Mouse (Mus musculus) mouse trophoblast stem cell (cell line): ENCODE measurements around the gene Dbh.

Experiments used
- in situ Hi-C, 2 experiments: fragments of 300-500 bp; cut with MseI, MboI; formaldehyde crosslinking; loops; 2 replicates in 1 of 2; 3 replicates in 1 of 2; pipeline ENCODE4 v1.15.1; 2025

The Dbh gene

DNA sequence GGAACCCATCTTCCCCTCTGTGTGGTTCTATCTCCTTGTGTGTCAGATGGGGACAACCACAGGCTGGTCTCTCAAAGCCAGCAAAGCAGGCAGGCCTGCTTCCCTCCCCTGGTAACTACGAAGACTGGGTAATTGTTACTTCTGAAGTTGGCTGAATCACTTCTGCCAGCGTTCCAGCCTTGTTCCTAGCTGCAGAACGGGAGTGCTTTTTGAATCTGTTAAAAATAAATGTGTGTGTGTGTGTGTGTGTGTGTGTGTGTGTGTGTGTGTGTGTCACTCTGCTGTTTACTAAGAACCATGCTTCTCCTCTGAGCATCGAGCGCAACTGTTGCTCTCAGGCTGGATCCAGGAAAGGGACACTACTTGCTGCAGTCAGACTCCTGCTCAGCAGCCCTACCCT is 1.2 kb upstream of the Dbh start:
- in situ Hi-C loops, result no loop called here

DNA sequence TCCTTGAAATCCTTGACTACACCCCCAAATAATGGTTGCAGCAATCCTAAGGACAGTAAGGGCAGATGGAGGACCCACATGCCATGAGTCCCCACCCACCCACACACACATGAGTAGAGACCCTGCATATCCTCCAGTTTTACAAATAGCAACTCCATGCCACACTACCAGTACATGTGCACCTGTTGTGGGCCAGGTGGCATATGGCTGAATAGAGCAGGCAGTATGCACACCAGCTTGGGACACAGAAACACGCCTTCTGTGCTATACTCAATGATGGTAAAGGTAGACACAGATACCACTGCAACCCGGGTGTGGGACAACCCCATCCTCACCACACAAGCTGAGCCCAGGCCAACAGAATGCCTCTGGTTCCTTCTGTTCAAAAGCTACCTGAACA is 1.0 kb downstream of the Dbh start:
- in situ Hi-C loops, result no loop called here

DNA sequence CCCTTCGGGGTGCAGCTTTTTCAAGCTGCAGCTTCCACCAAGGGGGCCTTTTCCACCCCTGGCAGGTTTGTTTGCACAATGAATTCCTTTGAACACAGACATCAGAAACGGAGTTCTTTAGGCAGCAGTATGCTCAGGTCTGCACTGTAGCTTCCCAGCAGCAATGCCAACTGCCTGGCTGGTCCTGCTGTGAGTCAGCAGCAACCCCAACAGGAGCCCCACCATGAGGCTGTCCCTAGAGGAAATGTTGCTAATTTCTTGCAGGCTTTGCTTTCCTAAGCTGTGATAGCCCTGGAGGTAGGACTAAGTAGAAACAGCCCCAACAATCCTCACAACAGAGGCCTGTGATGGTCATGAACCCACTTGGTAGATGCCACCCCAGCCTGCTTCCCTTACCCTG is 2.0 kb downstream of the Dbh start:
- in situ Hi-C loops, result no loop called here

DNA sequence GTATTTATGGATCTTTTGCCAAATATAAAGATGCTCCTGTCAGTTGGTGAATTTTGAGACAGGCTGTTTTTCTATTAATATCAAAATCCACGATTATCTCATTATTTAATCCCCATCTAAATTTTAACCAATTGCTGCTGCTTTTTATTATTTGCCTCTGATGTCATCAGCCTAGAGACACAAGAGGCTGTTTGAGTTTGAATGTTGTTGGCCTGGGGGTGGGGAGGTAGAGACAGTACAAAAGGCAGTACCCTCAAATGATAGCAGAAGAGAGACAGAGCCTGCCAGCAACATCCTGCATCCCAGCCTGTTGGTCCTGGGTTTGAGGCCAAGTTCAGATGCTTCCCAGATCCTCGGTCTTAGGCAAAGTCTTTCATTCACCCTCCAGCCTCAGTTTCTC is 9.2 kb downstream of the Dbh start:
- in situ Hi-C loops, result no loop called here

DNA sequence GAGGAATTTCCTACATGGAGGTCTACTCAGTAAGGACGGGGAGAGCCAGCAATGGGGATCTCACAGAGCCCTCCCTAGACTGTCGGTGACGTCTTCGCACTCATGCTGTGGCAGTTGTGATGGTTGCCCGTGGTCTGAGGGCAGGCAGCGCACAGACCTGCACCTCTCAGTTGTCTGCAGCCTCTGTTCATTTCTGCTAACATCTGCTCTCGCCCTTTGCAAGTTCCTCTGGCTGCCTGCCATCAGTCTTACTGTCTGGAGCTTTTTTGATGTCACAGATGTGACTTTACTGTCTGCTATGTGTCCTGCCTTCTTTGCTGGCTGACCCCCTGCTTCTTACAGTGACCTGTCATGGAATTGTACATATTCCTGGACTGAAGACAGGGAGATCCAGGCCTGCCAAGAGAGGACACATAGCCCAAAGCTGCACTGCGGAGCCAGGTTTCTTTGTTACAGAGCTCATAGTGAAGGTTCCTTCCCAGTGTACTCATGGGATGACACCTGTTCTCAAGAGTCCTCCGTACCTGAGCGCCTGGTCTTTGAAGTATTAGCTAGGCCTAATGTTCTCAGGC is 10.7 kb downstream of the Dbh start:
- in situ Hi-C loops, result no loop called here

DNA sequence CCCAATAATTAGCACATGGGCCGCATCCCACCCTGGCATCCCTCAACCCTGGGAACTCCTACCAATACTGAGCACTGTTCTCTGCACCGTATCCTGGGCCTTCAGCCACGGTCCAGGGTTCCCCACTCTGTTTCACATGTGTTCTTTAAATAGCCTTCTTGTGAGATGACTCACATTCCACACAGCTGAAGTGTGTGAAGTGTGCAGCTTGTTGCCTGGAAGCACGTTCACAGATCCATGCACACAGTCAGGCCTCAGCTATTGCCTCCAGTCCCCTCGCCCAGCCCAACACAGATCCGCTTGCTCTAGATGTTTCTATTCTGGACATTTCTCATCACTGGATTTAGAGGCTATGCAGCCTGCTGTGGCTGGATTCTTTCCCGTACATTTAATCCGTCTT is 14.1 kb downstream of the Dbh start:
- in situ Hi-C loops, result no loop called here

DNA sequence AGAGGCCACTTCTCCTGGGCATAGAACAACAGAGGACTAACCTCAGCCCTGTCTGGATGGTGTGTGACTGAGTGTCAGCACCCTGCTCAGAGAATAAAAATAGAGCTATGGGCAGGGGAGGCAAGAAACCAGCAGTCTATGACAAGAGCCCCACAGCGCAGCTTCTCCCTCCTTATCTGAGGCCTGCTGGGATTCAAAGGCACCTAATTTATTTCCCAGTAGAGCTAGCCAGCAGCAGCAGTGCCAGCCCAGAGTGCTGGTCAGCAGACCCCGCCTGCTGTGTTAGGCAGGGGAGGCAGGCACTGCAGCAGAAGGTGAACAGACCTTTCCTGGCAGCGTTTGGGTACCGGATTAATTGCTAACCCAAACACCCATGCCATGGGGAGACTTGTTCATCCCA is 16.9 kb downstream of the Dbh start:
- in situ Hi-C loops, result no loop called here

DNA sequence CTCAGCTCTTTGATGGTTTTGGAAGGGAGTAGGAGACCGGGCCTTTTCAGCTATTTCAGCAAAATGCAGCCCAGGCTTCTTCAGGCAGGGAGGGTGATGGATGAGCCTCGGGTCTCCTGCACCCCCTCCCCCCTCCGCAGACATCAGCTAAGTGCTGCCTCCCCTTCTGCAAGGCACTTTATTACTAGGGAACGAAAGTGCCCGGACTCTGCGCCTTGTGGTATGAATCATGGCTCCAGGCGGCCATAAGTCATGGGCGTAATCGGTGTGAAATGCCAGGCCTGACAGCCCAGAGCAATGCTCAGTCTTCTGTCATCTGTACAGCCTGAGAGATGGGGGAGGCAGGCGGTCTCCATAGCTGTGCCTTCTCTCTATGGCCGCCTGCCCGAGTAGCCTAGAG is 18.7 kb downstream of the Dbh start:
- in situ Hi-C loops, result no loop called here

DNA sequence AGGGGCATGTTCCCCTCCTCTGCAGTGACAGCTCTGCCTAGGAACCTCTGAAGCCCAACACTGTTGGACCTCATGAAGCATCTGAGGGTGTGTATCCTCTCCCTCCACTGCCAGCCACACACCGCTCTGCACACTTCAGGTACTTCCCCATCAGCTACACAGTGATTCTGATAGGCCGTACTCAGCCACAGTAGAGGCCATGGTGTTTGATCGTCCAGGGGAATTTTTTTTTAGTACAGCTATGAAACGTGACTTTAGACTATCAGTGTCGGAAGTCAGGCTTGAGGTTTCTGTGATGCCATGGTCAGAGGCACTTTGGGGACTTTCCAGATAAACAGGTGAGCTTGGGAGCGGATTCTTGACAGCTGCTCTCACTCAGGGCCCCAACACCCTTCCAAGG is 22.5 kb downstream of the Dbh start:
- in situ Hi-C loops, result no loop called here

DNA sequence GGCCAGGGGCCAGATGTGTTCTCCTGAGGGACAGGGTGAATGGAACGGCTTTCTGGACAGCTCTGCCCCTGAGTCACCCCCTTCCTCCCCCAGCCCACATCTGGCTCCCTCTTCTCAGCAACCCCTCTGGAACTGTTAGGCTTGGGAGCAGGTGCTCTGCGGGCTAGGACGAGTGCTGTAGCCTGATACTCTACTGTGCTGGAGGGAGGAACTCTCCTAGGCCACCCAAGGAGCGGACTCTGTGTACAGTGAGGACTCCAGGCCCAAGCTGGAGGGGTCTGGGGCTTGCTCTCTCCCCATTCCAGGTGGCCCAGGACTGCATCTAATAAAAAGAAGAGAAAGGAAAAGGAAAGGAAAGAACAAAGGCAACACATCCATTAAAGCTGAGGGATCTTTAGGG is 25.0 kb downstream of the Dbh start:
- in situ Hi-C loops, result no loop called here

DNA sequence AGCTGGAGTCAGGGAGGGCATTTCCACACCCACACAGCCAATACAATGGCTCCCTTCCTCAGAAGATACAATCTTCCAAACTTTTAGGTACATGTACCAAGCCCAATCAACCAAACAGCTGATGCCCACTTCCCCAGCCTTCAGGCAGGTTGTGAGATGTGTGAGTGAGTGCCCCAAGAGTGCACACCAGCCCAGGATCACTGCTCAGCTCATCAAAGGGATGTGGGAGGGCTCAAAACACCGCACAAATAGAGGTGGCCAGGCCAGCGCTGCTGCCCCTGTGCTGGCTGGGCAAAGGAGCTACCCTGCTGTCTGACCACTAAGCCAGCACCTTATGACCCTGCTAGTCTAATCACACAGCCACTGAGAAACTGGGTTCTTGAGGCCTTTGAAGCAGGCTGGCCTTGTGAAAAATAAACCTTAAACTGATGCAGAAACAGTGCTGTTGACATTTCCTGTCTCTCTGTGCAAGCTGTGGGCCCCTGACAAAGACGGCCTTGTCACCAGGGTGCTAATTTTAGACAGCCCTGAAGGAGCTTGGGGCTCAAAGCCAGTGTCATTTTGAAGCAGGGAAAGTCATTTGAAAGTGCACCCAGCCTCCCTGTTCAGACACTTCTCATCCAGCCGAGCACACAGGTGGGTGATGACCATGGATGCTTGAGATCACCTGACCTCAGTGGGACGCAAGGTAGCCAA is 33.7 kb downstream of the Dbh start:
- in situ Hi-C loops, result no loop called here

DNA sequence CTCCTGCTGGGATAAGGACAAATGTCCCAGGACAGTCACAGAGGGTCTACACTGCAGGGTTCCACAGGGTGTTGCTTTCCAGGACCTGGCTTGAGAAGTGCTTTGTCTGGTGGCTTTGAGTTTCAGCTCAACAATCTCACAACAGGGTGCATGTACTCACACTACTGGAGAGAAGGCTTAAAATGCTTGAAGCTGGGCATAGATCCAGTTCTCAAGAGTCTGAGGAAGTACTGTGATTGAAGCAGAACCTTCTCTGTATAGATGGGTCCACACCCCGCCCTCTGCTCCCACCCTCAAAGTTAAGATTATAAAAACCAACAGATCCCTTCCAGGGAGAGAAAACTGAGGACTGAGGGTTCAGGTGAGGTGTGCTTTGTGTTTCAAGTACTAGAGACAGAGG is 35.6 kb downstream of the Dbh start:
- in situ Hi-C loops, result no loop called here

DNA sequence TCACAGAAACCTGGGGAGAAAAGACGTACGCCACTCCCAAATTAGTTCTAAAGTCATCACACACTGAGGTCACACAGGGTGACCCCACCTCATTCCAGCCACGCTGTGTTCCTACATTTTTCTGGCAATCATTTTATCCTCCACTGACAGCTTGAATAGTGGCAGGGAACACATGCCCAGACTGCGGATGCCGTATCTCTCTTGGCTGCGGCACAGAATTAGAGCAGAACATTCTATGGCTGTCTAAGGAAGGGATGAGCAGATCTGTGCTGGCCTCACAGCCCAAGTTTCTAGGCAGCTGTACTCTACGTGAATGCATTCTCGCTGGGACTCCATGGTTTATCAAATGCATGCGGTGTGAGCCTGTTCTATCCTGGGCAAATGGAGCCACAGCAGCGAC is 40.6 kb downstream of the Dbh start:
- in situ Hi-C loops, result no loop called here

DNA sequence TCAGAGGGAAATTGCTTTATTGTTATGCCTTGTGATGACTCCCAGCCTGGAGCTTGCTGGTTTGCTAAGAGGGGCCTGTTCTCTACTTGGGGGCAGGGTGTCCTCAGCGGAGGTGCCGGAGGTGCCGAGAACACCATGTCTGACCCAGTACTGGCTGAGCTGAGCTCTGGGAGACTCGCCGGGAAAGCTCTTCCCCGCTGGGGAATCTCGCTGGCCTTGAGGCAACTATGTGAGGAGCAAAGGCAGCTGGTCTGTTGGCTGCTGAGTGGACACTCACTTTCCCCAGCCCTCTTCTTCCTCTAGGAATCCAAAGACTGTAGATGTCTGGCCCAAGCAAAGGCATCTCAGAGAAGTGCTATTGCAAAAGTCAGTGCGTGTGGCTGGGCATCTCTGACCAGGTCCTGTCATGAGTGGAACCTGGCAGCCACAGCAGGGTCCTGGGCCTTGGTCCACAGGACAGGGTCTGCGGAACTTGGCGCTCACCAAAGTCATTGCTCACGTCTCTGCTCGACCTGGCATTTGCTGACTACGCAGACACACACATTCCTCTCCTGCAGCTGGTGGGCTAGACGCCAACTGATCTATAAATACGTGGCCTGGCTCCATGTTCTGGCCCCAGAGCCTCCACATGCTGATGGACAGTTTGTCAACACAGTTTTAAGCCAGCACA is 41.2 kb downstream of the Dbh start:
- in situ Hi-C loops, result no loop called here

DNA sequence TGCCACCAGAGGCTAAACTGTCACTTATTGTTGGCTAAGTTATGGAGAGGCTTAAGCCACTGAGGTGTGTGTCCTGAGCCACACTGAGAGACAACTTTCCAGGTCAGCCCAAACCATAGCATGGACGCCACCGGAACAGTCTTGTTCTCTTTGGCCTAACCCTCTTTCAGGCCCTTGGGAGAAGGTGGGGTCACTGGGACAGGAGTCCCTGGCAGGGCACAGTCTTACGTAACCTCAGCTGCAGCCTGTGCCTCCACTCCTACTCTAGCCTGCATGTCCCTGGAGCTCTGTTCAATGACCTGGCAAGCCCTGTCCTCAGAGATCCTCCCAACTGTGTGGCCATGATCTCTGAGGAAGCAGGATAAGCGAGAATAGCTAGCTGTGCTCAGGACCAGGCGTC is 42.1 kb downstream of the Dbh start:
- in situ Hi-C loops, result no loop called here

DNA sequence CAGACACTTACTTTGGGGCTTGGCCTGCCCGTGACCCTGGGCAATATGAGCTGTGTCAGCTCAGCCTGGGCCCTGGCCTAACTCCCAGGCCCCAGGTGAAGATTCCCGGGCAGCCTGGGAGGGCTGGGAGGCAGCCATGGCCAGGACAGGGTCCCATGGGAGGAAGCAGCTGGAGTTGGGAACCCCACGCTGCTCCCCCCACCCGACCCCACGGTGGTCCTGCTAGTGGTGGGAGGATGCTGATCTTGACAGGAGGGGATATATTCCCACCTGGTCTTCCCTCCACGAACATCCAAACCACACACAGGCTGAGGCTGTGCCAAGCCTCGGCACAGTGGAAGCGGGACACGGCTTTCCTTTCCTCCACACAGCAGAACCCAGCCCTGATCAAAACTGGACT is 44.3 kb downstream of the Dbh start:
- in situ Hi-C loops, result no loop called here

DNA sequence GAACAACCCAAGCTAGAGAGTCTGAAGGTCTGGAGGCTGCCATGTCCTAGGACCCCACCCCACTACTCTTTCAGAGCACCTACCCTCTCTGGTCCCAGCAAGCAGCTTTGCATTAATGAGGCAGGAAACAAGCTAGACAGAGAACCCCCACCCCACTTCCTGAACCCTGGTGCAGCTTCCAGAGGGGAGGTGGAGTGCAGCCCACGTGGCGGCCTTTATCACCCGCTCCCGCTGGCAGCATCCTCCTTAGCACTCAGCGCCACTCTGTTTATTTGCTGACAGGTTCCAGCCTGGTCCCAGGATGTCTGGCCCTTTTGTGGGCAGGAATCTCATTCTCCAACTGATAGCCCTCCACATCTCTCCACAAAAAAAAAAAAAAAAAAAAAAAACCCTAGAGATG is 44.8 kb downstream of the Dbh start:
- in situ Hi-C loops, result no loop called here

DNA sequence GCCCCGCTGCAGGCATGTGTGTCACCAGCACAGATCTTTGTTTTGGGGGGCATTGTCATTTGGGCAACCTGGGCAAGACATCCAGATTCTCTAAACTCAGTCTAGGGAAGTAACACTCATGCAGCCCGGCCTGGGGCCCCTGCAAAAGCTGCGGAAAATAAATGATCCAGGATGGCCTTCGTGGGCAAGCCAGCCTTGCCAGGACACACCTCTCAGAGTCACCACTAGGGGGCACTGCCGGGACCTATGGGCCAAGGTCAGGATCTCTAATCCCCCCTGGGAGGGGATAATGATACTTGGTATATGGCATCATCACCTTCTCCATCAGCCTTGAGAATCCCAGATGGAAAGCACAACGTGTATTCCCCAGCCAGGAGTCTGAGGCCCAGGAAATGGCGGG is 45.2 kb downstream of the Dbh start:
- in situ Hi-C loops, result no loop called here

DNA sequence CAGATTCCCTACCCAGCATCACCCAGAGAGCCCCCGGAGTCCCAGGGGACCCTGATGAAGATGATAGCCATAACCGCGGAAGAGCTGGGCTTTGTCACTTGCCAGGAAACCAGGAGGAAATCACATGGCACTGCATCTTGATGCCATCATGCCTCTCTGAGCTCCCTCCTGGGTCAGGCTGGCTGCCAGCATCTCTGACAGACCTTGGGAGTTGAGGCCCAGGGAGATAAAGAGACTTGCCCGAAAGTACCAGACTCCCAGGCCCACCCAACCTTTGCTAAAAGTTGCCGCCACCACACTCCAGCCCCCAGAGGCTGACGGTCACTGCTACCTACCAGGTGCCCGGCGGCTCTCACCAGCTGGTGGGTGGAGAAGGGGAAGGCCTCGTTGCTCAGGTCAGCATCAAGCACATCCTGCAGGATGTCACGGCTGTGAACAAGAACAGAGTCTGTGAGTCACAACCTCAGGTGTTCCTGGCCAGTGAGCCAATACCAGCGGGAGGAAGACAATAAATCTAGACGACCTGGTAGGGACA is 45.7 kb downstream of the Dbh start:
- in situ Hi-C loops, result no loop called here

DNA sequence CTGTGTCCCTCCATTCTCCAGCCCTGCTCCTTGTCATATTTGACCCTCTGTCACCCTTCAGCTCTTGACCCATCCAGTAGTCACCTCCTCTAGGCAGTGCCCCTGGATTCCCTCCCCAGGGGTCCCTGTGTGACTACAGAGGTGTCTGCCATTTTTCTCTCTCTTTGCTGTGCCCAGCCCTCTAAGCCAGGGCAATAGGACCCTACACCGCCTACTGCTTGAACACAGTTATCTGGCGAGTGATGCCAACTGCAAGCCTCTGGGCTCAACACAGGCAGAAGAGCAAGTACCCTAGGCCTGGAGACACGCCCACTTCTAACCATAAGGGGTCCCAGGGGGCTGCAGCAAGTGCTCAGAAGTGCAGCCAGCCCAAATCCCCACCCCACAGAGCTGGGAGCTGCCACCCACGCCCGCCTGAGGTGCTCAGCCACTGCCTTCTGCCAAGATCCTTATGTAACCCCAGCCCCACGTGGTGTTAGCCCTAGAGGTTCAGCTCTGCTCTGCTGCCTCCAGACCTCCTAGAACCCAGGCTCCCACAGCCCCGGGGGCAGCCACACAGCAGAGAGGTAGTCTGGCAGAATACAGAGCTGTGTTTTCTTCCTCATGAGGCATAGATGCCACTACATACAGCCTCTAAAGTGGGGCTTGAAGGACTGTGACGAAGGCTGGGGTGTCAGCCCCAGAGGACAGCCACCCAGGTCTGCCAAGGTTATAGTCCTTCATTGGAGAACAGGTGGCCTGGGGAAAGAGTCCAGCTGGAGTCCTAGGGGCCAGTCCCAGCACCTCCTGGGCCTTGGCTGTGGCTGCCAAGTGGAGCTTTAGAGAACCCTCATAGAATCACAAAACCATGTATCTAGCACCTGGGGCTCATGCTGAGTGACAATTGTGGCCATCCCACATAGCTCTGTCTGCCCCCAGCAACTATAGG is 47.2 kb downstream of the Dbh start:
- in situ Hi-C loops, result no loop called here

DNA sequence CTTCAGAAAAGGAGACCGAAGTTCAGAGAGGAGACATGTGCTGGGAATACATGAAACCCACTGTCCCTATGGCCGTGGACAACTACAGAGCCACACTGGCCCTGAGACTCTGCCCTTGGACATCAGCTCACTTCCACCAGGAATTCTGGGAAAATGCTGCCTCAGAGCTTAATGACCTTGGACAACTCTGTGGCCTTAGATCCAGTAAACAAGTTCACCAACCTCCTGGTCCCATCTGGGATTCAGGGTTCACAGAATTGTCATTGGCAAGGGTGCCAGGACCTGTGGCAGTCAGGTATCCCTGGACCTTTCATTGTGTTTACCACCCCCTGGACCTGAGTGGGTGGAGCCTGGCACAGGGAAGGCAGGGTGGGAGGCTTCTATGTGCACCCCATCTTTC is 50.5 kb downstream of the Dbh start:
- in situ Hi-C loops, result no loop called here

DNA sequence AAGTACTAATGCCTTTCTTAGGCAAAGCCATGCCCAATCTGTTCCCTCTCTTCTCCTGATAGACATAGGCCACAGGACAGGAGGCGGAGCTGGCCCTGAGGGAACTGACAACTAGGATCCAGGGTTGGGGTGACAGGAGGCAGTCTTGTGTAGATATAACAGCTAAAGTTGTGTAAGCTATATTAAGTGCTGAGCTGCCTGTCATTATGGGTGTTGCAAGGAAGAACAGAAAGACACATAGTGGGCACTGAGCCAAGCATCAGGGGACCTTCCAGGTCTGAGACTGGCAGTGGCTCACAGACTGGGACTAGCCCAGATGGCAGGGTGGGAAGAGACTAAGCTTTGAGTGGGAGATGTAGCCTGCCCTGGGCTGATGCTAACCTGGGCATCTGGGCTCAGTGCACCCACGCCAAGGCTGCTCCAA is 53.1 kb downstream of the Dbh start:
- in situ Hi-C loops, result no loop called here
